Mouse (Mus musculus) duodenum, adult 2 months (tissue): ENCODE results near the gene Slc30a5. TPM values are rescaled to one million over a fixed set of nuclear protein-coding genes. Genes with fewer than 3 reads are reported as not detected.

Experiments
- polyA plus RNA-seq: library from polyadenylated mRNA; depleted of rRNA; stranded (reverse); fragments of >200 nt; gene quantifications from 2 replicates; pipeline ENCODE4 v1.2.3, GENCODE M21; 2012; ENCODE audit warnings: low replicate concordance; rRNA removed

The Slc30a5 gene
- polyA plus RNA-seq: 20.3 and 25.3 TPM in 2 replicates

GRCm38 (mm10) chr13:100832741-100833639, at the start of gene Slc30a5:
Gene Slc30a5, minus strand, starts transcription at chr13:100833427.

DNA sequence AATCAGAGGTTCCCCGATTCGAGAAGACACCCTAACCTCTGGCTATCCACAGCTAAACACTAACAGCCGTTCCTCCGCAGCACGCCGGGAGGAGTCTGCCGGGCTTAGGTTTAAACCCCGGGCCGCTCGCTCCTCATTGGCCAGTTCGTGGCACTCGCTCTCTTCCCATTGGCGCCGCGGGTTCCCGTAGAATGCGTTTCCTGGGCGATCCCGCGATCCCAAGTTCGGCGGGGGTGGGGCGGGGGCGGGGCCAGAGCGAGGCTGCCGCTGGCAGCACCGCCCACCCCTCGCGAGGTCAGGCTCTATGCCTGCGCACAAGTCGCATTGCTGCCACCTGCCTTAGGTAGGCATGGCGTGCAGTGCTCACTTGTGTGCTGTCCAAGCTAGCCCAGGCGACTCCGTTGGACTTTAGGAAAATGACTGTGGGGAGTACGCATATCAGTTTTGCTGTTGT, 46.8 kb downstream of the Slc30a5 start, which contains the start of gene Ccnb1:
Ccnb1 (minus strand) TSS at position 157 of the 454 bp plus-strand sequence.

GRCm38 (mm10) chr13:100775252-100776055, 57.8 kb downstream of the Slc30a5 start, which contains the start of gene Cenph:
Gene Cenph, minus strand, starts transcription at chr13:100775899.

Other genes starting within 250 kb of the Slc30a5 start
- 10.9 and 11.8 TPM in 2 replicates for gene Marveld2, start 216.5 kb downstream of the Slc30a5 start, polyA plus RNA-seq
- 4.9 and 6.0 TPM in 2 replicates for gene Ak6, start 182.4 kb downstream of the Slc30a5 start, polyA plus RNA-seq
- 0.78 and 1.2 TPM in 2 replicates for gene Rad17, start 182.4 kb downstream of the Slc30a5 start, polyA plus RNA-seq
- 0.17 and 0.68 TPM in 2 replicates for gene Taf9, start 181.8 kb downstream of the Slc30a5 start, polyA plus RNA-seq
- gene Ccdc125, start 163.7 kb downstream of the Slc30a5 start, polyA plus RNA-seq: 0.07 and 0.50 TPM in 2 replicates
- 5.8 and 6.3 TPM in 2 replicates for gene Cdk7, start 102.5 kb downstream of the Slc30a5 start, polyA plus RNA-seq
- 38.1 and 46.0 TPM in 2 replicates for gene Mrps36, start 88.8 kb downstream of the Slc30a5 start, polyA plus RNA-seq
- gene Cenph, start 57.5 kb downstream of the Slc30a5 start, polyA plus RNA-seq: 0.19 and 0.36 TPM in 2 replicates
- gene Ccnb1, start 46.9 kb downstream of the Slc30a5 start, polyA plus RNA-seq: 5.4 and 5.5 TPM in 2 replicates